Mouse (Mus musculus) midbrain, embryonic 12.5 days (tissue): ENCODE data around the gene Ppm1e. TPM values are rescaled to one million over a fixed set of nuclear protein-coding genes. Genes with fewer than 3 reads are reported as not detected.

ENCODE experiments used
- ATAC-seq: fragments of 200-750 bp; cut with Nextera tagmentation; 2 replicates; pipeline ENCODE4 v1.8.0; 2017; ENCODE audit warnings: low read depth, moderate TSS enrichment, moderate library complexity; ENCODE audit not compliant: low FRiP score
- H3K27ac ChIP-seq: fragments of 300-500 bp; sonication (generic); replicated peaks from 2 replicates; pipeline ENCODE4 v1.5.1; 2016; ENCODE audit warnings: mild to moderate bottlenecking
- H3K27me3 ChIP-seq: fragments of 300-500 bp; sonication (generic); 2 replicates; pipeline ENCODE4 v1.6.1; 2016; ENCODE audit warnings: mild to moderate bottlenecking
- H3K36me3 ChIP-seq: fragments of 300-500 bp; sonication (generic); 2 replicates; pipeline ENCODE4 v1.6.1; 2016
- H3K4me1 ChIP-seq: fragments of 300-500 bp; sonication (generic); 2 replicates; pipeline ENCODE4 v1.6.1; 2016
- H3K4me2 ChIP-seq: fragments of 300-500 bp; sonication (generic); replicated peaks from 2 replicates; pipeline ENCODE4 v1.6.1; 2016; ENCODE audit warnings: mild to moderate bottlenecking, moderate library complexity
- H3K4me3 ChIP-seq: fragments of 300-500 bp; sonication (generic); 2 replicates; pipeline ENCODE4 v1.5.1; 2016; ENCODE audit warnings: mild to moderate bottlenecking
- H3K9ac ChIP-seq: fragments of 300-500 bp; sonication (generic); replicated peaks from 2 replicates; pipeline ENCODE4 v1.6.1; 2016; ENCODE audit warnings: mild to moderate bottlenecking, moderate library complexity
- H3K9me3 ChIP-seq: fragments of 300-500 bp; sonication (generic); 2 replicates; pipeline ENCODE4 v1.6.1; 2016; ENCODE audit warnings: mild to moderate bottlenecking
- WGBS: fragments of 180-500 bp; shearing (Covaris S2); methylation state at CpG from one replicate; pipeline ENCODE4 v1.1.7; 2016; 5-methylcytosine and 5-hydroxymethylcytosine counted together
- polyA plus RNA-seq: library from polyadenylated mRNA; unstranded; fragments of >200 nt; fragmentation: Nextera tagmentation; extraction: Ambion mirVana; gene quantifications from 2 replicates; pipeline ENCODE4 v1.2.1, GENCODE M21; 2016

Gene Ppm1e
- 19.4 and 22.4 TPM in 2 replicates for polyA plus RNA-seq

DNA sequence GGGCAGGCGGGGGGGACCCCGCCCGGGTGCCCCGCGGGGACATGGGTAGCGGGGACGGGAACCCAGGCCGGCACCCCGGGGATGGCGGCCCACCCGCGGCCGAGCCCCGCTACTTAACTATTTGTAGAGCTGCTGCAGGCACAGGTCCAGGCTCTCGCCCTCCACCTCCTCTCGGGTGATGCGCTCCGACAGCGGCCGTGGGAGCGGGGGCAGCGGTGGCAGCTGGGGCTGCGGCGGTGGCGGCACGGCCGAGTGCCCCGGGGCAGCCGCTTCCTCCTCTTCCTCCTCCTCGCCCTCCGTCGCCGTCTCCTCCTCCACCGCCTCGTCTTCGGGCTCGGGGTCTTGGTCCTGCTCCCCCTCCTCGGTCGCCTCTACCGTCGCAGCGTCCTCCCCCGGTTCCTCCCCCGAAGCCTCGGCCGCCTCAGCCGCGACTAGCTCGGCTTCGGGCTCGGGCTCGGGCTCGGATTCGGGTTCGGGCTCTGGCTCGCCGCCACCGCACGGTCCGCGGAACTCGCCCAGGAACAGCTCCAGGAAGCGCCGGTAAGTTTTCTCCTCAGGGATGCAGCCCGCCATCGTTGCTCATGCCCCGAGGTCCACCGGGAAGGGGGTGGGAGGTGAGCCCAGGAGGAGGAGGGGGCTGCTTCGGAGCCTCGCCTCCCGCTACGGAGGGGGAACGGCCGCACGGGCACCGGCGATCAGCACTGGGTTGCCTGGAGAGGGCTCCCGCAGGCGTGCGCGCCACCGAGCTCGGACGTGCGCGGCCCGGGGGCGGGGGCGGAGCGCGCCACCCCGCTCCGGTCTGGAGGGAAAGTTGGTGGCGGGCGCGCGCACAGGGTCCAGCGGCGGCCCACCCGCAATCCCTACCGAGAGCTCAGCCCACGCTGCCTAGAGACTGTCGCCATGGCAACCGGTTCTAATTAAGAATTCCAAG is at the start of gene Ppm1e:
TSS of gene Ppm1e (minus strand) at position 693 of the 931 bp plus-strand sequence.
- peak within 1 kb of the TSS; percentile 64 for H3K4me2 ChIP-seq
- ATAC-seq, result peak; percentile 95
- peak within 1 kb of the TSS; percentile 80 for H3K4me3 ChIP-seq
- under 1% methylated on average over 91 of the region's 104 CpGs for WGBS
- no peaks in the 10 kb centered on the region for H3K9me3 ChIP-seq
- peaks cover 8% of the 10 kb centered on the region for H3K4me1 ChIP-seq
- H3K36me3 ChIP-seq, result no peaks in the 10 kb centered on the region
- peak within 1 kb of the TSS; percentile 90 for H3K9ac ChIP-seq
- peak within 1 kb of the TSS; percentile 82 for H3K27ac ChIP-seq
- no peaks in the 10 kb centered on the region for H3K27me3 ChIP-seq

DNA sequence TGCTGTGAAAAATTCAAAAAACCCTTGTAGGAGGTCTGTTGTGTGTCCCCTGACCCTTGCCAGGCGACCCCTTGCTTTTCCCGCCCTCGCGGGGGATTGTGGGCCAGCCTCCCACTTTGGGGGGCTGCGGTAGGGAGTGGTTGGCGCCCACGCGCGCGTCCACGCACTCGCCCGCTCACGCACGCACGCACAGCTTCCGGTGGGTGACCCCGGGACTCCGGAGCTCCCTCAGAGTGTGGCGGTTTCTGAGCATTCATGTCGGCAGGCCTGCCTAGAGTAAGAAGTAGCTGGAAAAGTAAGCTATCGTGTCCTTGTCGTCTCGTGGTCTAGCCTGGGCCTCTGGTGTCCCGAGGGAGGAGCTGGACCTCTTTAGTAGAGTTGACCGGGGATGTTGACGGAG is 46.1 kb upstream of the Ppm1e start, which contains the start of the genes Rad51c and Tex14:
TSS of gene Rad51c (minus strand) at position 79 of the 400 bp plus-strand sequence.
TSS of gene Tex14 (plus strand) at position 190 of the 400 bp plus-strand sequence.
- peak; percentile 50; the same call in 1 of the 2 replicates for ATAC-seq
- peak within 1 kb of the TSS; percentile 65 for H3K4me3 ChIP-seq
- H3K9me3 ChIP-seq, result no peaks in the 10 kb centered on the region
- 0 out of 2 replicates have a peak, but pooled peaks cover 4% of the 10 kb centered on the region for H3K36me3 ChIP-seq
- peak within 1 kb of the TSS; percentile 71 for H3K4me2 ChIP-seq
- peak within 1 kb of the TSS; percentile 90 for H3K27ac ChIP-seq
- peaks cover 5% of the 10 kb centered on the region; the same call in 1 of the 2 replicates for H3K4me1 ChIP-seq
- WGBS, result 77% methylated on average over 27 of the region's 27 CpGs
- no peaks in the 10 kb centered on the region for H3K27me3 ChIP-seq
- H3K9ac ChIP-seq, result peak within 1 kb of the TSS; percentile 77

- Histone ChIP-seq H3K9me3 (no peaks in the 10 kb centered on the region), H3K4me2 (peak overlapping the region; percentile 71), H3K9ac (peak overlapping the region; percentile 77), H3K36me3 (0 out of 2 replicates have a peak, but pooled peaks cover 4% of the 10 kb centered on the region), H3K27ac (peak overlapping the region; percentile 90), H3K27me3 (no peaks in the 10 kb centered on the region), H3K4me3 (peak overlapping the region; percentile 65), H3K4me1 (peaks cover 5% of the 10 kb centered on the region; the same call in 1 of the 2 replicates)
- ATAC-seq, result peak; percentile 90
- 3% methylated on average over 58 of the region's 58 CpGs for WGBS
Observed at GRCm38 (mm10) chr11:87404111-87404853, 45.5 kb upstream of the Ppm1e start.

- Histone ChIP-seq H3K9ac (no peak overlapping the region), H3K4me1 (no peaks in the 10 kb centered on the region), H3K27me3 (no peaks in the 10 kb centered on the region), H3K4me3 (no peak overlapping the region), H3K27ac (no peak overlapping the region), H3K36me3 (0 out of 2 replicates have a peak, but pooled peaks cover 4% of the 10 kb centered on the region), H3K4me2 (no peak overlapping the region), H3K9me3 (no peaks in the 10 kb centered on the region)
- ATAC-seq, result no peak
- WGBS, result 92% methylated on average over 2 of the region's 2 CpGs
Observed at GRCm38 (mm10) chr11:87398402-87398801, 39.6 kb upstream of the Ppm1e start.

DNA sequence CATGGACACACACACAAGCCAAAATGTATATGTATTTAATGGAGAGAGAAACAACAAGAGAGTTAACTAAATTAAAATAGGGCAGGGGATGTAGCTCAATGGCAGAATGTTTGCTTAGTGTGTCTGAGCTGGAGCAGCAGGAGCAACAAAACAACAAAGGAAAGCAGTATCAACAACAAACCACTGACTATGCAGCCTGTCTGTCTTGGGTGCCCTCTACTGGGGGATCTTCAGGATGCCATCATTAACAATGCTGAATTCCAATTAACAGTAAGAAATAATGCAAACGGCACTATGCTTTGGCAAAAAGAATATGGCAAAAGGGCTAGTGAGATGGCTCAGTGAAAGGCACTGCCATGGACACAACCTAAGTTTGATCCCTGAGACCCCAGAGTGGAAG is 35.0 kb upstream of the Ppm1e start:
- Histone ChIP-seq H3K4me2 (no peak overlapping the region), H3K36me3 (no peaks in the 10 kb centered on the region), H3K4me3 (no peak overlapping the region), H3K27me3 (no peaks in the 10 kb centered on the region), H3K9me3 (no peaks in the 10 kb centered on the region), H3K4me1 (no peaks in the 10 kb centered on the region), H3K9ac (no peak overlapping the region), H3K27ac (no peak overlapping the region)
- WGBS, result 64% methylated on average over 1 of the region's 1 CpGs
- no peak for ATAC-seq

- 94% methylated on average over 1 of the region's 1 CpGs for WGBS
- Histone ChIP-seq H3K9me3 (no peaks in the 10 kb centered on the region), H3K27me3 (no peaks in the 10 kb centered on the region), H3K4me1 (no peaks in the 10 kb centered on the region), H3K4me2 (no peak overlapping the region), H3K36me3 (no peaks in the 10 kb centered on the region), H3K27ac (no peak overlapping the region), H3K9ac (no peak overlapping the region), H3K4me3 (no peak overlapping the region)
- no peak for ATAC-seq
Observed at GRCm38 (mm10) chr11:87385676-87386075, 26.9 kb upstream of the Ppm1e start.

DNA sequence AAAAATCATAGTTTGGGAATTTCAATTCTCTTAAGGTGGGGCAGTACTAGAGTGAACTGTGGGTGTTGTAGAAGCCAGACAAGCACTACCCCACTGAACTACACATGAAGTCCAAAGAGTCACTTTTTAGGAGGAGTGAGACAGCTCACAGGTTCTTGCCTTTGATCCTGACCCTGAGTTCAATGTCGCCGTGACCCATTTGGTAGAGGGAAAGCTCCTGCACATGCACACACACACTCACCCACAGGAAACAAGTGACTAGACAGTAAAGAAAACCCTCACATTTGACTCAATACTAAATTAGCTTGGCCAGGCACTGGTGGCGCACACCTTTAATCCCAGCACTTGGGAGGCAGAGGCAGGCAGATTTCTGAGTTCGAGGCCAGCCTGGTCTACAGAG is 25.7 kb upstream of the Ppm1e start:
- H3K36me3 ChIP-seq, result no peaks in the 10 kb centered on the region
- no peak overlapping the region for H3K9ac ChIP-seq
- 95% methylated on average over 4 of the region's 4 CpGs for whole genome bisulfite sequencing
- H3K27ac ChIP-seq, result no peak overlapping the region
- H3K4me2 ChIP-seq, result no peak overlapping the region
- H3K27me3 ChIP-seq, result no peaks in the 10 kb centered on the region
- H3K9me3 ChIP-seq, result no peaks in the 10 kb centered on the region
- no peak overlapping the region for H3K4me3 ChIP-seq
- no peak for ATAC-seq
- H3K4me1 ChIP-seq, result no peaks in the 10 kb centered on the region

DNA sequence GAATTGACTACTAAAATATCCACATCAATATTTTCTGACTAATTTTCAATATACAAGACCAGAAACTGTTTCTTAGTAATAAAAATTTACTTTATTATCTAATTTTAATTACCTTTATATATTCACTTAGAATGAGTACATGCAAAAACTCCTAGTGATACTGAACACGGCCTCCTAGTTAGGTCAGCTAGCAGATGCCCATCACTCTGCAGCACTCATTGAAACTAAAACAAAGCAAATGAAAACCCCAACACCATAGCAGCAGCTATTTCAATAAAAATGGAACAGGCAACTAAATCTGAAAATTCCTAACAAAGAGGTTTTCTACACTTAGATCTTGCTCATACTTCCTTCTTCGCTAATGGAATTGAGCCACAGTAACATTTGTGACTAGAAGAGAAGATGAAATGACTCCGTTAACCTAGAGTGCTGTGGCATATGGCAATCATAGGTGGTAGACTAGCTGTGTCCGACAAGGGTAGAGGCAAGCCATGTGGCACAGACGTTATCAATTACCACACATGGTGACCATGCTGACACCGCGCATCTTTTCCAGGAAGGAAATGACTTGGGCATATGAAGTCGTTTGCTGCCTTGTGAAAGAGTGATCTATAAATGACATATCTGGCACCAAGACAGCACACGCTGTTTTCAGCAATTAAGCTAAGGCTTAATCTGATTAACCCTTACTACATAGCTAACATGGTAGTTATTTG is 9.2 kb upstream of the Ppm1e start:
- H3K27me3 ChIP-seq, result no peaks in the 10 kb centered on the region
- no peaks in the 10 kb centered on the region for H3K36me3 ChIP-seq
- WGBS, result 84% methylated on average over 9 of the region's 9 CpGs

DNA sequence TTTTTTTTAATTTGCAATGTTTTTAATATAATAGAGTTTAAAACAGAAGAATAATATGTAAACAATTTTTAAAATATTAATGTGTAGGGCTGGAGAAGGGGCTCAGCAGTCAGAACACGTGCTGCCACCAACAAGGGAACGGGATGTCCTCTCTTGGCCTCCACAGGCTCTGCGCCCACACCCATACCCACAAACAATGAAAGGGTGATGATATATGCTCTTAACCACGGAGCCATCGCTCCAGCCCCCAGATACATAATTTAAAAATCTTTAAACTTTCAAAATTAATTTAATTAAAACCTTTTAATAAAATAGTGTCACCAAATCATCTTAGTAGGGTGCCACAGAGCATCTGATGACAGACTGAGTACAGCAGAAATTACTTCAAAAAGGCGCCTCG is 8.2 kb upstream of the Ppm1e start:
- no peak overlapping the region for H3K27ac ChIP-seq
- H3K4me1 ChIP-seq, result no peaks in the 10 kb centered on the region
- no peak overlapping the region for H3K4me2 ChIP-seq
- ATAC-seq, result no peak
- H3K9me3 ChIP-seq, result no peaks in the 10 kb centered on the region
- no peaks in the 10 kb centered on the region for H3K27me3 ChIP-seq
- WGBS, result 90% methylated on average over 7 of the region's 7 CpGs
- no peaks in the 10 kb centered on the region for H3K36me3 ChIP-seq
- H3K9ac ChIP-seq, result no peak overlapping the region
- no peak overlapping the region for H3K4me3 ChIP-seq

More for the DNA sequence above, 9.2 kb upstream of the Ppm1e start:
- ATAC-seq, result no peak
- Histone ChIP-seq H3K4me2 (no peak overlapping the region), H3K4me3 (no peak overlapping the region), H3K9me3 (no peaks in the 10 kb centered on the region), H3K4me1 (no peaks in the 10 kb centered on the region), H3K9ac (no peak overlapping the region), H3K27ac (no peak overlapping the region)

- Histone ChIP-seq H3K4me3 (no peak overlapping the region), H3K27ac (no peak overlapping the region), H3K4me2 (no peak overlapping the region), H3K9ac (no peak overlapping the region), H3K9me3 (no peaks in the 10 kb centered on the region), H3K27me3 (no peaks in the 10 kb centered on the region), H3K4me1 (no peaks in the 10 kb centered on the region), H3K36me3 (no peaks in the 10 kb centered on the region)
- no peak for ATAC-seq
- 93% methylated on average over 5 of the region's 5 CpGs for WGBS
Observed at GRCm38 (mm10) chr11:87365120-87365519, 6.3 kb upstream of the Ppm1e start.

- WGBS, result 13% methylated on average over 10 of the region's 10 CpGs
- H3K27ac ChIP-seq, result no peak overlapping the region
Observed at GRCm38 (mm10) chr11:87359262-87359612, 414 bp upstream of the Ppm1e start.

More at GRCm38 (mm10) chr11:87359262-87359612, 414 bp upstream of the Ppm1e start:
- Histone ChIP-seq H3K4me2 (peak overlapping the region; percentile 64), H3K36me3 (no peaks in the 10 kb centered on the region), H3K27me3 (no peaks in the 10 kb centered on the region), H3K9me3 (no peaks in the 10 kb centered on the region), H3K4me1 (peaks cover 8% of the 10 kb centered on the region), H3K4me3 (peak overlapping the region; percentile 80), H3K9ac (no peak overlapping the region)
- no peak for ATAC-seq
